Mouse (Mus musculus) olfactory bulb, adult 2 months (tissue): ENCODE data around the gene Edaradd.

Experiments
- CTCF ChIP-seq: fragments of 200-500 bp; IDR thresholded peaks from 2 replicates; pipeline ENCODE4 v1.5.1; 2012; ENCODE audit warnings: low read depth, mild to moderate bottlenecking, low read length, moderate library complexity; ENCODE audit not compliant: insufficient read depth
- POLR2A ChIP-seq: fragments of 200-500 bp; IDR thresholded peaks from 2 replicates; pipeline ENCODE4 v1.6.1; 2012; ENCODE audit warnings: mild to moderate bottlenecking, low read depth, low read length, moderate library complexity; ENCODE audit not compliant: insufficient read depth

DNA sequence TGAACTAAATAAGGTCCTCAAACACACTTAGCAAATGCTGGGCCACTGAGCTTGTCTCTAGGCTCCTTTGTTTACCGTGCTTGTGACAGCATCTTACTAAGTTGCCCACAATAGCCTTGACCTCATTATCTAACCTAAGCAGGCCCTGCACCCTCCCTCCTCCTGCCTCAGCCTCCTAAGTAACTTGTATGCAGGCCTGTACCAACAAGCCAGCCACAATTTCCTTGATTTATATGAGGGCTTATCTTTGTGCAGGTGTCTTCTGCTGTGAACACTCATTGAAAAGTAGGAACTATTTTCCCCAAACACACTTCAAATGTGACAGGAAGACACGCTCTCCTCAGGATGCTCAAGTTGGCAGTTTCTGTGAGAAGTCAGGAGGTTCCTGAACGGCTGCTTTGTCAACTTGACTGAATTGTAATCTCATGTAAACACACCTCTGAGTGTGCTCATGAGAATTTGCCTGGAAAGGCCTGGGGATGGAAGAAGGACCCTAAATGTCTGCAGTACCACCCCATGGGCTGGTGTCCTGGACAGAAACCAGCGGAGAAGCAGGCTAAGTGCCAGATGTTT, 17.5 kb downstream of the Edaradd start:
- TF ChIP-seq POLR2A = no peak
- TF ChIP-seq CTCF = no peak
